Mouse (Mus musculus) gastrocnemius, postnatal 10 days (tissue): ENCODE data around the gene Specc1. TPM values are rescaled to one million over a fixed set of nuclear protein-coding genes. Genes with fewer than 3 reads are reported as not detected.
"Not testable (repeated sequence)": the region's sequence is repeated elsewhere in the genome, so short reads cannot be mapped to it uniquely, and the experiment has no call there.

Experiments
- DNase-seq: peaks from one replicate; pipeline ENCODE4 v3.0.0; 2021; ENCODE audit warnings: mixed read lengths
- long read RNA-seq, 2 experiments: library from polyadenylated mRNA; stranded (forward); transcript quantifications; one replicate each; pipeline ENCODE4 v2.0.0; 2021
- total RNA-seq, 2 experiments: library from RNA; stranded (reverse); gene quantifications; 2 replicates each; pipeline ENCODE4 v1.2.3; 2021

The Specc1 gene
- 1 to 10 TPM; 6.3 to 9.8 TPM for total RNA-seq
- long read RNA-seq, experiment 1, partial matches to known transcripts = 0 of 5 reads
- long read RNA-seq, experiment 1, other reads (novel, unspliced or antisense) = 4 of 5 reads
- long read RNA-seq, experiment 2, partial matches to known transcripts = 3 of 5 reads
- long read RNA-seq, experiment 2, other reads (novel, unspliced or antisense) = 2 of 5 reads

GRCm38 (mm10) chr11:61956572-61957295 lies at the start of gene Specc1:
Gene Specc1, plus strand, starts transcription at chr11:61956763.
- peak; percentile 95 for DNase-seq

- no peak for DNase-seq
Observed at GRCm38 (mm10) chr11:61908315-61908714, 48.2 kb upstream of the Specc1 start.

- no peak for DNase-seq
Observed at GRCm38 (mm10) chr11:61919702-61920101, 36.9 kb upstream of the Specc1 start.

GRCm38 (mm10) chr11:61923309-61923708 lies 33.3 kb upstream of the Specc1 start:
- no peak for DNase-seq

- no peak for DNase-seq
Observed at GRCm38 (mm10) chr11:61929323-61930097, 27.1 kb upstream of the Specc1 start.

- peak; percentile 96 for DNase-seq
Observed at GRCm38 (mm10) chr11:61930098-61930517, 26.5 kb upstream of the Specc1 start, which contains the start of gene Akap10. Gene Akap10, minus strand, starts transcription at chr11:61930252.

GRCm38 (mm10) chr11:61930640-61931586 lies 25.6 kb upstream of the Specc1 start:
- no peak for DNase-seq

GRCm38 (mm10) chr11:61937761-61938160 lies 18.8 kb upstream of the Specc1 start:
- DNase-seq = no peak

GRCm38 (mm10) chr11:61942903-61943302 lies 13.7 kb upstream of the Specc1 start:
- no peak for DNase-seq

GRCm38 (mm10) chr11:61944417-61944816 lies 12.1 kb upstream of the Specc1 start:
- DNase-seq = no peak

GRCm38 (mm10) chr11:61946608-61947007 lies 10.0 kb upstream of the Specc1 start:
- DNase-seq = no peak

- DNase-seq = peak; percentile 43
Observed at GRCm38 (mm10) chr11:61949315-61949714, 7.2 kb upstream of the Specc1 start.

GRCm38 (mm10) chr11:61950632-61951031 lies 5.9 kb upstream of the Specc1 start:
- peak; percentile 89 for DNase-seq

- no peak for DNase-seq
Observed at GRCm38 (mm10) chr11:61955136-61955535, 1.4 kb upstream of the Specc1 start.

- no peak for DNase-seq
Observed at GRCm38 (mm10) chr11:61955951-61956350, 612 bp upstream of the Specc1 start.

GRCm38 (mm10) chr11:61957296-61957813 lies 792 bp downstream of the Specc1 start:
- DNase-seq = no peak

GRCm38 (mm10) chr11:61958706-61959105 lies 2.1 kb downstream of the Specc1 start:
- not testable (repeated sequence) for DNase-seq

GRCm38 (mm10) chr11:61960096-61960495 lies 3.5 kb downstream of the Specc1 start:
- no peak for DNase-seq

GRCm38 (mm10) chr11:61962684-61963083 lies 6.1 kb downstream of the Specc1 start:
- no peak for DNase-seq

GRCm38 (mm10) chr11:61963193-61963592 lies 6.6 kb downstream of the Specc1 start:
- DNase-seq = no peak

- DNase-seq = no peak
Observed at GRCm38 (mm10) chr11:61964611-61965010, 8.0 kb downstream of the Specc1 start.

- DNase-seq = no peak
Observed at GRCm38 (mm10) chr11:61967034-61967433, 10.5 kb downstream of the Specc1 start.
